Mouse (Mus musculus) inflammation-experienced regulatory T-cells, adult 16 weeks (primary cell): Measurements from ENCODE around the gene Gm11027. TPM values are rescaled to one million over a fixed set of nuclear protein-coding genes. Genes with fewer than 3 reads are reported as not detected.

Source experiments
- polyA plus RNA-seq: library from polyadenylated mRNA; unstranded; fragments of 100-300 nt; shearing (Covaris generic); gene quantifications from one replicate; pipeline ENCODE4 v1.2.1, GENCODE M21; 2017

The Gm11027 gene
- polyA plus RNA-seq, result not detected

GRCm38 (mm10) chr12:116275086-116275485 is at the start of gene Gm11027:
Gene Gm11027, plus strand, starts transcription at chr12:116275386.

GRCm38 (mm10) chr12:116262555-116263341 is 12.4 kb upstream of the Gm11027 start, which contains the start of gene Wdr60:
Gene Wdr60, minus strand, starts transcription at chr12:116263022.

GRCm38 (mm10) chr12:116280653-116281364 is 5.6 kb downstream of the Gm11027 start, which contains the start of gene Esyt2:
Gene Esyt2, plus strand, starts transcription at chr12:116281196.

Other genes with a start within 250 kb of the Gm11027 start
- gene Zfp386, start 227.7 kb upstream of the Gm11027 start, polyA plus RNA-seq, result 48.3 TPM
- gene Vipr2, start 197.7 kb upstream of the Gm11027 start, polyA plus RNA-seq, result 0.95 TPM
- gene Wdr60, start 12.4 kb upstream of the Gm11027 start, polyA plus RNA-seq, result 1.5 TPM
- 49.3 TPM for gene Esyt2, start 5.8 kb downstream of the Gm11027 start, polyA plus RNA-seq
- 10.8 TPM for gene Ncapg2, start 130.0 kb downstream of the Gm11027 start, polyA plus RNA-seq
- 0.15 TPM for gene Ptprn2, start 210.3 kb downstream of the Gm11027 start, polyA plus RNA-seq